Mouse (Mus musculus): ENCODE results near the gene Axdnd1.

DNA sequence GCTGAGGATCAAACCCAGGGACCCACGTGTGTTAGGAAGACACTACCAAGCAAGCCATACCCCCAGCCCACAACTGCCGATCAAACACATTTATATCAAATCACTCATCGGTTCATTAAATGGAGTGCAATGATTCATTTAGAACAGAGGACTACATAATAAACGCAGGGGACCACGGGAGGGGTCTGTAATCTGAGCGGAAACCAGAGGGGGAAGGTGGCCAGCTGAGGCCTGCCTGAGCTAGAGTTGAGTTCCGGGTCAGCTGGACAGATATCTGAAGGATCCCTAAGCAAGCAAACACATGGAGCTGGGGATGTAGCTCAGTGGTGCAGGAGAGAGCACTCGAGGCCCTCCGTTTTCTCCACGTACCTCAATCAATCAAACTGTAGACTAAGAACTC lies 32.9 kb upstream of the Axdnd1 start:
- no peak for TF ChIP-seq CTCF (IDR thresholded peaks at IDR 0.05)
- no peak for TF ChIP-seq EP300 (IDR thresholded peaks at IDR 0.05)
